Mouse (Mus musculus): ENCODE data around the gene Slc25a28.

DNA sequence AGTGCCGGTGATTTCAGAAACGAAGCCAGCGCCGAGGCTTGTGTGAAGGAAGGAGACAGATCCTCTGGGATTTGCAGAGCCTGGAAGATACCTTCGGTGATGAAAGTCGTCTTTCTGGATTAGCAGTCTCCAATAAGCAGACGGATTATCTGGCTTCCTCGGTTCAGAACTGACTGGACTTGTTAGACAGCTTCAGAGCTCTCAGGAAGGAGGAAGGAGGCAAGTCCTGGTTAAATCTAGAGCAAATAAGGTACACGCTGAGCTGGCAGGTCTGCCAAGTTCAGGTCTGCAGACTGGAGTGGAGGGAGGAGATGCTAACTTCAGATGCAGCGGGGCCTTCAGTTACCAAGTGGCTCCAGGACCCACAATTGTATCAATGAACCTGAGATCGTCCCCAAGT, 32.8 kb downstream of the Slc25a28 start:
- no peak for TF ChIP-seq CTCF (IDR thresholded peaks at IDR 0.05; ENCODE audit: low read depth)
- no peak for TF ChIP-seq EP300 (IDR thresholded peaks at IDR 0.05; ENCODE audit: low read depth)

Measured in liver, postnatal 0 days (tissue).